Mouse (Mus musculus): Measurements from ENCODE around the gene Aebp2. TPM values are rescaled to one million over a fixed set of nuclear protein-coding genes. Genes with fewer than 3 reads are reported as not detected.
"Not testable (repeated sequence)": the region's sequence is repeated elsewhere in the genome, so short reads cannot be mapped to it uniquely, and the experiment has no call there.

Gene Aebp2
- 9.1 and 9.2 TPM in 2 replicates for polyA plus RNA-seq (2016; fragmentation: Nextera tagmentation; extraction: Ambion mirVana)

GRCm38 (mm10) chr6:140622391-140623225 is at the start of gene Aebp2:
Gene Aebp2 (plus strand): TSS chr6:140622663.
- Histone ChIP-seq H3K27ac (peak within 1 kb of the TSS; percentile 97), H3K27me3 (ENCODE audit: low read depth, poor library complexity, severe bottlenecking) (peaks cover 9% of the 10 kb centered on the region), H3K4me3 (peak within 1 kb of the TSS; percentile 98), H3K36me3 (no peaks in the 10 kb centered on the region), H3K4me1 (peaks cover 27% of the 10 kb centered on the region), H3K9me3 (replicated peaks) (no peaks in the 10 kb centered on the region)
- no peak for DNase-seq (ENCODE audit: low spot score)
- WGBS = 44% methylated on average over 30 of the region's 30 CpGs

- Histone ChIP-seq H3K27ac (no peak overlapping the region), H3K4me3 (no peak overlapping the region), H3K4me1 (no peaks in the 10 kb centered on the region), H3K9me3 (replicated peaks) (no peaks in the 10 kb centered on the region), H3K36me3 (peaks cover 85% of the 10 kb centered on the region), H3K27me3 (ENCODE audit: low read depth, poor library complexity, severe bottlenecking) (no peaks in the 10 kb centered on the region)
- no peak for DNase-seq (ENCODE audit: low spot score)
- WGBS = 95% methylated on average over 3 of the region's 3 CpGs
Observed at GRCm38 (mm10) chr6:140574943-140575342, 47.5 kb upstream of the Aebp2 start.

GRCm38 (mm10) chr6:140576133-140576532 is 46.3 kb upstream of the Aebp2 start:
- no peaks in the 10 kb centered on the region for H3K27me3 ChIP-seq (ENCODE audit: low read depth, poor library complexity, severe bottlenecking)

GRCm38 (mm10) chr6:140576961-140577821 is 45.3 kb upstream of the Aebp2 start:
- no peak for DNase-seq (ENCODE audit: low spot score)
- H3K27ac ChIP-seq = no peak overlapping the region
- no peaks in the 10 kb centered on the region for H3K27me3 ChIP-seq (ENCODE audit: low read depth, poor library complexity, severe bottlenecking)
- H3K9me3 ChIP-seq (replicated peaks) = no peaks in the 10 kb centered on the region
- no peak overlapping the region for H3K4me3 ChIP-seq
- peaks cover 77% of the 10 kb centered on the region for H3K36me3 ChIP-seq
- no peaks in the 10 kb centered on the region for H3K4me1 ChIP-seq
- 88% methylated on average over 18 of the region's 18 CpGs for WGBS

More at GRCm38 (mm10) chr6:140576133-140576532, 46.3 kb upstream of the Aebp2 start:
- Histone ChIP-seq H3K4me3 (no peak overlapping the region), H3K9me3 (replicated peaks) (no peaks in the 10 kb centered on the region), H3K4me1 (no peaks in the 10 kb centered on the region), H3K36me3 (peaks cover 82% of the 10 kb centered on the region), H3K27ac (no peak overlapping the region)
- 80% methylated on average over 8 of the region's 8 CpGs for WGBS
- DNase-seq (ENCODE audit: low spot score) = no peak

- Histone ChIP-seq H3K9me3 (replicated peaks) (no peaks in the 10 kb centered on the region), H3K4me1 (no peaks in the 10 kb centered on the region), H3K36me3 (peaks cover 75% of the 10 kb centered on the region), H3K27ac (no peak overlapping the region), H3K27me3 (ENCODE audit: low read depth, poor library complexity, severe bottlenecking) (no peaks in the 10 kb centered on the region), H3K4me3 (no peak overlapping the region)
- no peak for DNase-seq (ENCODE audit: low spot score)
- 92% methylated on average over 4 of the region's 4 CpGs for WGBS
Observed at GRCm38 (mm10) chr6:140577822-140578170, 44.7 kb upstream of the Aebp2 start.

GRCm38 (mm10) chr6:140578985-140579384 is 43.5 kb upstream of the Aebp2 start:
- not testable (repeated sequence) for H3K27me3 ChIP-seq (ENCODE audit: low read depth, poor library complexity, severe bottlenecking); H3K4me3 ChIP-seq; H3K9me3 ChIP-seq (replicated peaks); H3K4me1 ChIP-seq; DNase-seq (ENCODE audit: low spot score); H3K27ac ChIP-seq
- H3K36me3 ChIP-seq = peaks cover 71% of the 10 kb centered on the region

- H3K4me3 ChIP-seq = no peak overlapping the region
- H3K4me1 ChIP-seq = no peaks in the 10 kb centered on the region
- no peaks in the 10 kb centered on the region for H3K9me3 ChIP-seq (replicated peaks)
- no peaks in the 10 kb centered on the region for H3K27me3 ChIP-seq (ENCODE audit: low read depth, poor library complexity, severe bottlenecking)
- no peak overlapping the region for H3K27ac ChIP-seq
- 93% methylated on average over 4 of the region's 4 CpGs for WGBS
- DNase-seq (ENCODE audit: low spot score) = no peak
- peaks cover 66% of the 10 kb centered on the region for H3K36me3 ChIP-seq
Observed at GRCm38 (mm10) chr6:140580170-140580569, 42.3 kb upstream of the Aebp2 start.

GRCm38 (mm10) chr6:140586714-140587259 is 35.7 kb upstream of the Aebp2 start:
- Histone ChIP-seq H3K9me3 (replicated peaks) (no peaks in the 10 kb centered on the region), H3K4me3 (no peak overlapping the region), H3K27me3 (ENCODE audit: low read depth, poor library complexity, severe bottlenecking) (no peaks in the 10 kb centered on the region), H3K4me1 (no peaks in the 10 kb centered on the region), H3K36me3 (peaks cover 86% of the 10 kb centered on the region), H3K27ac (no peak overlapping the region)
- 82% methylated on average over 8 of the region's 8 CpGs for WGBS
- no peak for DNase-seq (ENCODE audit: low spot score)

GRCm38 (mm10) chr6:140591331-140591730 is 31.1 kb upstream of the Aebp2 start:
- H3K27me3 ChIP-seq (ENCODE audit: low read depth, poor library complexity, severe bottlenecking) = no peaks in the 10 kb centered on the region
- H3K9me3 ChIP-seq (replicated peaks) = no peaks in the 10 kb centered on the region
- WGBS = 85% methylated on average over 5 of the region's 5 CpGs
- H3K36me3 ChIP-seq = peaks cover 96% of the 10 kb centered on the region
- H3K27ac ChIP-seq = no peak overlapping the region
- no peaks in the 10 kb centered on the region for H3K4me1 ChIP-seq
- no peak for DNase-seq (ENCODE audit: low spot score)
- H3K4me3 ChIP-seq = no peak overlapping the region

- no peak overlapping the region for H3K27ac ChIP-seq
- H3K4me3 ChIP-seq = no peak overlapping the region
- no peaks in the 10 kb centered on the region for H3K27me3 ChIP-seq (ENCODE audit: low read depth, poor library complexity, severe bottlenecking)
- DNase-seq (ENCODE audit: low spot score) = no peak
- H3K4me1 ChIP-seq = no peaks in the 10 kb centered on the region
- 92% methylated on average over 8 of the region's 8 CpGs for WGBS
- H3K9me3 ChIP-seq (replicated peaks) = no peaks in the 10 kb centered on the region
- H3K36me3 ChIP-seq = peaks cover 96% of the 10 kb centered on the region
Observed at GRCm38 (mm10) chr6:140592713-140593112, 29.8 kb upstream of the Aebp2 start.

GRCm38 (mm10) chr6:140593420-140594170 is 28.9 kb upstream of the Aebp2 start:
- H3K36me3 ChIP-seq = peaks cover 96% of the 10 kb centered on the region
- WGBS = 92% methylated on average over 17 of the region's 17 CpGs
- H3K27ac ChIP-seq = no peak overlapping the region
- no peaks in the 10 kb centered on the region for H3K9me3 ChIP-seq (replicated peaks)
- H3K4me1 ChIP-seq = no peaks in the 10 kb centered on the region
- DNase-seq (ENCODE audit: low spot score) = no peak
- no peak overlapping the region for H3K4me3 ChIP-seq
- H3K27me3 ChIP-seq (ENCODE audit: low read depth, poor library complexity, severe bottlenecking) = no peaks in the 10 kb centered on the region

- H3K4me3 ChIP-seq = not testable (repeated sequence)
Observed at GRCm38 (mm10) chr6:140595551-140595950, 26.9 kb upstream of the Aebp2 start.

More at GRCm38 (mm10) chr6:140595551-140595950, 26.9 kb upstream of the Aebp2 start:
- DNase-seq (ENCODE audit: low spot score); H3K27ac ChIP-seq; H3K9me3 ChIP-seq (replicated peaks); H3K4me1 ChIP-seq; H3K27me3 ChIP-seq (ENCODE audit: low read depth, poor library complexity, severe bottlenecking): not testable (repeated sequence)
- 95% methylated on average over 6 of the region's 6 CpGs for WGBS
- peaks cover 82% of the 10 kb centered on the region for H3K36me3 ChIP-seq

All from limb, embryonic 10.5 days (tissue).